Mouse (Mus musculus): ENCODE results near the gene Myom3. TPM values are rescaled to one million over a fixed set of nuclear protein-coding genes. Genes with fewer than 3 reads are reported as not detected.

Gene Myom3
- polyA plus RNA-seq, 1 experiment, result 1.8 TPM

DNA sequence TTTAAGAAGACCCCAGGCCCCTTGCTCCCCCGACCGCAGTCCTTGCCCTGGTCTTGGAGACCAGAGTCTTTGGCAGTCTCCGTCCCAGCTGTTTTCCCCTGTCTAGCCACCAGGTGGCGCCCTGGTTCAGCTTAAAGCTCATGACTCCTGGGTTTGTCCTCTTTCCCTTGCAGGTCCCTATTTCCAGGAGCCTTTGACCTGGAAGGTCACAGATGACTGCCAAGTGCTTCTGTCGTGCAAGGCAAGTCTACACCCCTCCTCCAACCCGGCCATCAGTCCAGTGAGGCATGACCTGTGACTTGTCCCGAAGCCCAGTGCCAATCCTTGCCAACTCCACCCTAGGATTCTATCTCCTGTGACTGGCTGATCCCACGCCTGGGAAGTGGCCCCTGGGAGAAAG, 42.0 kb downstream of the Myom3 start:
- peak; percentile 61 to 94 for DNase-seq (ENCODE audit: extremely low spot score in 1 of 2, low spot score in 1 of 2)

GRCm38 (mm10) chr4:135803299-135803698, 43.8 kb downstream of the Myom3 start:
- no peak for DNase-seq (ENCODE audit: extremely low spot score in 1 of 2, low spot score in 1 of 2)

DNA sequence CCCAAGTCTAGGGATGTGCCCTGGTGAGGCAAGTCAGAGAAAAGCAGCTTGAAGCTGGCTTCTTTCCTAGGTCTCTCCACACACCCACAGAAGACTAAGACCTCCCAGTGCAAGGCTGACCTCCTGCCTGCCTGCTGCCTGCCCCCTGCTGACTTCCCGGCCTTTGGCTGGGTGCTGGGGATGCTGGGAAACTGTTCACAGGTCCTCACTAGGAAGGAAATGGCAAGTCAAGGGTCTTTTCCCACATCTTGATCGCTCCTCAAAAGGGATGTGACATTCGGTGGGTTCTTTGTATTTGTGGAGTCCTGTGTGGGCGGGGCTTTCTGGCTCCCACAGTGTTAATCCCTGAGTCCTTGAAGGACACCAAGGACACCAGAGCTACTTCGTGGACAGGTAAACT, 44.7 kb downstream of the Myom3 start:
- no peak for DNase-seq (ENCODE audit: extremely low spot score in 1 of 2, low spot score in 1 of 2)

- DNase-seq (ENCODE audit: extremely low spot score in 1 of 2, low spot score in 1 of 2), result no peak
These were observed 55.4 kb downstream of the Myom3 start for GRCm38 (mm10) chr4:135814896-135815295.

GRCm38 (mm10) chr4:135816905-135817622, 57.5 kb downstream of the Myom3 start:
- peak in 1 of 2 experiments; percentile 58 for DNase-seq (ENCODE audit: extremely low spot score in 1 of 2, low spot score in 1 of 2)

DNA sequence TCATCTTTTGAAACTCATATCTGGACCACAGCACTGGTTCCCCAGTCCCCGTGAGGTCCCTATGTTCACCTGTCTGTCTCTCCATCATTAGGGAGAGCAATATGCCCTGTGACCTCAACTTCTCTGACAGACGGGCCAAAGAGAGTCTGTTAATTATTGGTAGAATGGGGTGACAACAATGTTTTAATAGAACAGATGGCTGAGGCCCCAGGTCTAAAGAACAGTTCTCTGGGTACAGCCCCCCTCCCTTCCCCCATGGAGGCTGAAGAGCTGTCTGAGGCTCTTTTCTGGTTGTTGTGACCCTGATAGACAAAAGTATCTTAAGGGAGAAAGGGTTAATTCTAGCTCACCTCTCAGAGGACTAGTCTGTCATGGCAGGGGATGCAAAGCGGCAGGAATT, 58.9 kb downstream of the Myom3 start:
- no peak for DNase-seq (ENCODE audit: extremely low spot score in 1 of 2, low spot score in 1 of 2)

- no peak for DNase-seq (ENCODE audit: extremely low spot score in 1 of 2, low spot score in 1 of 2)
These were observed 60.5 kb downstream of the Myom3 start for GRCm38 (mm10) chr4:135819826-135820526.

DNA sequence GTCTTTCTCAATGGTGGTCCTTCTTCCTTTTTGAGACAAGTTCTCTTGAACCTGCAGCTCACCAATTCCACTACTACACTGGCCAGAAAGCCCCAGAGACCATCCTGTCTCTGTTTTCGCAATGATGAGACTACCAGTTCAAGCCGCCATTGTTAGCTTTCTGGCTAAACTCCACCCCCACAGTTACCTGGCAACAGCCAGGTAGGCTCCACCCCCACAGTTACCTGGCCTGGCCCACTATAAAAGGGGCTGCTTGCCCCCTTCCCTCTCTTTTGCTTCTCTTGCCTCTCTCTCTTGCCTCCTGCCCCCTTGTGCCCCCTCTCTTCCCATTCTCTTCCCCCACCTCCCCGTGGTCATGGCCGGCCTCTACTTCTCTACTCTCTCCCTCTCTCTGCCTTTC, 62.3 kb downstream of the Myom3 start:
- DNase-seq (ENCODE audit: extremely low spot score in 1 of 2, low spot score in 1 of 2), result no peak

GRCm38 (mm10) chr4:135823298-135823697, 63.8 kb downstream of the Myom3 start:
- no peak for DNase-seq (ENCODE audit: extremely low spot score in 1 of 2, low spot score in 1 of 2)

DNA sequence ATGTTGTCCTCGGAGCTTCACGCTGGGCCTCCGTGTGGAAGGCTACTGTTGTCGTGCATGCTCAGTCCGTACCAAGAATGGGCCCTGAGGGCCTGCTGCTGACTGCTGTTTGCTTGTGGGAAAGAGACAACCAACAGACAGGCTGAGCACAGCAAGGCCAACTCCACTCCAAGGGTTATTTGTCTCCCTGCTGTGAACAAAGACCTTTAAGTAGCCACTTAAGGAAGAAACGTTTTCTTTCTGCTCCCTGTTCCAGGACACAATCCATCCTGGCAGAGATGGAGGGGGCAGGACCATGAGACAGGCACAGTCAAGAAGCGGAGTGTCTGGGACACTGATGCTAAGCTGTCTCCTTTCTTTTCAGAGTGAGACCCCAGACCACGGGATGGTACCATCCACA, 64.7 kb downstream of the Myom3 start:
- DNase-seq (ENCODE audit: extremely low spot score in 1 of 2, low spot score in 1 of 2), result no peak

- peak; percentile 81 to 87 for DNase-seq (ENCODE audit: extremely low spot score in 1 of 2, low spot score in 1 of 2)
These were observed 69.0 kb downstream of the Myom3 start for GRCm38 (mm10) chr4:135828491-135828890.

DNA sequence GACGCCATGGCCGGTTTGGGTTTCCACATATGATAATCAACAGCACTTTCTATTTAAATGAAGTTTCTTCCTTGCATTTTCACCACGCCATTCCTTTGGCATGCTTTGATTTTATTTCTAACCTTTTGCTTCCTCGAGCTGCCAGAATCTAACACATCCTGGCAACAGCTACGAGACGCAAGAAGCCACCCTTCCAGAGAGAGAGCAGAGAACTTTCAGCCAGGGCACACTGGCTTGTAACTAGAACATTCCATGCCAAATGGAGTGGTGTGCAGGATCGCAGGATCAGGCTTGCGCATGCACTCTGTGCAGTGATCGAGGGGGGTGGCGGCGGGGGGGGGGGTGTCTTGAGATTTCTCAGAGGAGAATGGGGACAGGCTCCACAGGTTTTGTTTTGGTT, 72.6 kb downstream of the Myom3 start:
- DNase-seq (ENCODE audit: extremely low spot score in 1 of 2, low spot score in 1 of 2), result peak in 1 of 2 experiments; percentile 13

GRCm38 (mm10) chr4:135833301-135834123, 74.0 kb downstream of the Myom3 start:
- DNase-seq (ENCODE audit: extremely low spot score in 1 of 2, low spot score in 1 of 2), result no peak

- no peak for DNase-seq (ENCODE audit: extremely low spot score in 1 of 2, low spot score in 1 of 2)
These were observed 74.7 kb downstream of the Myom3 start for GRCm38 (mm10) chr4:135834124-135834717.

DNA sequence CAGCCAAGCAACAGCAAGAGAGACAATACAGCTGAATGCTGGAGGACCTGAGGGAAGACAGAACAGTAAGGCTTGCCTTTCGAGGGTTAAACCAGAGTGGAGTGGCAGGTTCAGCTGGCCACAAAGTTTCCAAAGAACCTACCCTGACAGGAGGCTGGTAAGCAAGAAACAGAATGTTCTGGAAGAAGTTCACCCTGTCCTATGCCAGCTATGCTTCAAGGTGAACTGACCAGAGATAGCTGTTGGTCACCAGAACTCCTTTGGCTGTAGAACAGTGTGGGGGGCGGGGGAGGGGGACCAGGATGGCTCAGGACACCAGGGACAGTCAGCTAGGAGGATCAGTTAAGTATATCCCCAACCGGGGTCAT, 79.4 kb downstream of the Myom3 start:
- DNase-seq (ENCODE audit: extremely low spot score in 1 of 2, low spot score in 1 of 2), result no peak

- no peak for DNase-seq (ENCODE audit: extremely low spot score in 1 of 2, low spot score in 1 of 2)
These were observed 79.9 kb downstream of the Myom3 start for GRCm38 (mm10) chr4:135839293-135840011.

- DNase-seq (ENCODE audit: extremely low spot score in 1 of 2, low spot score in 1 of 2), result no peak
These were observed 84.9 kb downstream of the Myom3 start for GRCm38 (mm10) chr4:135844400-135844799.

GRCm38 (mm10) chr4:135847581-135847980, 88.1 kb downstream of the Myom3 start:
- DNase-seq (ENCODE audit: extremely low spot score in 1 of 2, low spot score in 1 of 2), result no peak

- peak in 1 of 2 experiments; percentile 64 for DNase-seq (ENCODE audit: extremely low spot score in 1 of 2, low spot score in 1 of 2)
These were observed 91.0 kb downstream of the Myom3 start for GRCm38 (mm10) chr4:135850411-135851095.

DNA sequence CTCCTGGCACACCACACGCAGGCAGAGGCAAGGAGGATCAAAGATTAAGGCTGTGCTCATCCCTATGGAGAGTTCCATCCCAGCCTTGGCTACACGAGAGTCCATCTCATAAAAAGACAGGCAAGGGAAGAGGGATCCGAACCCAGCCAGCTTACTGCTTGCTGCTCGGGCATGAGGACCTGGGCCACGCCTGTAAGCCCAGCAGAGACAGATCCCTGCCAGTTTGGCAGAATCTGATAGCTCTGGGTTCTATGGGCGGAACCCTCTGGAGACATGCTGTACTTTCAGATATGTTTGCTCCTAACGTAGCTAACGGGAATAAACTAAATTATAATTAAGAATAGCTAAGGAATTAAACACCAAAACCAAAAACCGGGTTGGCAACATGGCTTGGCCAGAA, 92.4 kb downstream of the Myom3 start:
- no peak for DNase-seq (ENCODE audit: extremely low spot score in 1 of 2, low spot score in 1 of 2)

Data from frontal cortex, adult 2 months (tissue).